Mouse (Mus musculus): ENCODE results near the gene Prss56. TPM values are rescaled to one million over a fixed set of nuclear protein-coding genes. Genes with fewer than 3 reads are reported as not detected.

The Prss56 gene
- total RNA-seq, 1 experiment from 2014 or later, result not detected

GRCm38 (mm10) chr1:87225739-87226138 lies 42.6 kb downstream of the Prss56 start:
- ATAC-seq (replicated peaks; ENCODE audit: low read depth, poor library complexity, severe bottlenecking), result no peak

GRCm38 (mm10) chr1:87226409-87227159 lies 43.5 kb downstream of the Prss56 start:
- no peak for ATAC-seq (replicated peaks; ENCODE audit: low read depth, poor library complexity, severe bottlenecking)

- no peak for ATAC-seq (replicated peaks; ENCODE audit: low read depth, poor library complexity, severe bottlenecking)
Measured at GRCm38 (mm10) chr1:87227160-87227550, 44.0 kb downstream of the Prss56 start.

- no peak for ATAC-seq (replicated peaks; ENCODE audit: low read depth, poor library complexity, severe bottlenecking)
Measured at GRCm38 (mm10) chr1:87230606-87231005, 47.5 kb downstream of the Prss56 start.

- ATAC-seq (replicated peaks; ENCODE audit: low read depth, poor library complexity, severe bottlenecking), result no peak
Measured at GRCm38 (mm10) chr1:87232197-87232596, 49.1 kb downstream of the Prss56 start.

Other genes with a start within 250 kb of the Prss56 start
- not detected in 2 replicates for gene Alppl2, start 93.4 kb upstream of the Prss56 start, total RNA-seq (2017)
- gene Alpi, start 81.7 kb upstream of the Prss56 start, total RNA-seq (2017), result not detected in 2 replicates
- not detected in 2 replicates for gene Akp3, start 58.3 kb upstream of the Prss56 start, total RNA-seq (2017)
- not detected in 2 replicates for gene Ecel1, start 26.8 kb upstream of the Prss56 start, total RNA-seq (2017)
- gene Chrnd, start 7.3 kb downstream of the Prss56 start, total RNA-seq (2017), result not detected in 2 replicates
- gene Chrng, start 21.3 kb downstream of the Prss56 start, total RNA-seq (2017), result not detected in 2 replicates
- 147 and 157 TPM in 2 replicates for gene Eif4e2, start 30.6 kb downstream of the Prss56 start, total RNA-seq (2017)
- not detected in 2 replicates for gene Efhd1, start 81.0 kb downstream of the Prss56 start, total RNA-seq (2017)
- gene Gigyf2, start 143.7 kb downstream of the Prss56 start, total RNA-seq (2017), result 134 and 174 TPM in 2 replicates
- gene Kcnj13, start 211.4 kb downstream of the Prss56 start, total RNA-seq (2017), result not detected in 2 replicates